Mouse (Mus musculus) liver, adult 2 months (tissue): Measurements from ENCODE around the gene Sgms1. TPM values are rescaled to one million over a fixed set of nuclear protein-coding genes. Genes with fewer than 3 reads are reported as not detected.

ENCODE experiments used
- DNase-seq: peaks from one replicate; pipeline ENCODE4 v3.0.0-alpha.2; 2011; ENCODE audit warnings: low read depth, low spot score; ENCODE audit errors: extremely low read depth
- H3K27ac ChIP-seq: fragments of 200-500 bp; replicated peaks from 2 replicates; pipeline ENCODE4 v1.5.1; 2012; ENCODE audit warnings: low read depth, mild to moderate bottlenecking, control low read depth, inconsistent platforms, low read length; ENCODE audit not compliant: insufficient read depth
- H3K27me3 ChIP-seq: fragments of 200-500 bp; 2 replicates; pipeline ENCODE4 v1.6.1; 2012; ENCODE audit warnings: mild to moderate bottlenecking, moderate library complexity, low read length, inconsistent platforms; ENCODE audit not compliant: control insufficient read depth, insufficient read depth
- H3K36me3 ChIP-seq: fragments of 200-500 bp; 2 replicates; pipeline ENCODE4 v1.6.1; 2012; ENCODE audit warnings: low read length, inconsistent platforms; ENCODE audit not compliant: control insufficient read depth, insufficient read depth
- H3K4me1 ChIP-seq: fragments of 200-500 bp; 2 replicates; pipeline ENCODE4 v1.6.1; 2011; ENCODE audit warnings: low read length; ENCODE audit not compliant: control insufficient read depth, insufficient read depth
- H3K4me3 ChIP-seq: fragments of 200-500 bp; 2 replicates; pipeline ENCODE4 v1.5.1; 2011; ENCODE audit warnings: low read depth, mild to moderate bottlenecking, control low read depth, low read length, moderate library complexity; ENCODE audit not compliant: insufficient read depth
- H3K79me2 ChIP-seq: fragments of 200-500 bp; 2 replicates; pipeline ENCODE4 v1.6.1; 2012; ENCODE audit warnings: inconsistent platforms, mild to moderate bottlenecking, low read length, moderate library complexity; ENCODE audit not compliant: control insufficient read depth, insufficient read depth
- H3K9ac ChIP-seq: fragments of 200-500 bp; 2 replicates; pipeline ENCODE4 v1.6.1; 2012; ENCODE audit warnings: low read depth, mild to moderate bottlenecking, control low read depth, inconsistent platforms, low read length
- CTCF ChIP-seq: fragments of 200-500 bp; IDR thresholded peaks from 2 replicates; pipeline ENCODE4 v1.5.1; 2011; ENCODE audit warnings: low read depth, low read length, control low read depth
- POLR2A ChIP-seq: fragments of 200-500 bp; IDR thresholded peaks from 2 replicates; pipeline ENCODE4 v1.6.1; 2011; ENCODE audit warnings: low read length, control low read depth; ENCODE audit not compliant: insufficient read depth; ENCODE audit errors: extremely low read depth
- WGBS: fragments of 180-500 bp; shearing (Covaris S2); methylation state at CpG from one replicate; pipeline ENCODE4 v1.1.7; 2018; 5-methylcytosine and 5-hydroxymethylcytosine counted together
- polyA plus RNA-seq: library from polyadenylated mRNA; depleted of rRNA; stranded (reverse); fragments of >200 nt; gene quantifications from 2 replicates; pipeline ENCODE4 v1.2.3, GENCODE M21; 2012
- total RNA-seq: library from RNA; depleted of rRNA; stranded (reverse); fragments of >200 nt; gene quantifications from 2 replicates; pipeline ENCODE4 v1.2.3, GENCODE M21; 2014

Gene Sgms1
- total and polyA plus RNA-seq, 2 experiments, result 6.5 to 26.7 TPM

GRCm38 (mm10) chr19:32409603-32410360 lies 20.3 kb upstream of the Sgms1 start:
- DNase-seq, result no peak
- no peaks in the 10 kb centered on the region for H3K36me3 ChIP-seq
- WGBS, result 68% methylated on average over 8 of the region's 8 CpGs
- no peak overlapping the region for H3K4me3 ChIP-seq
- no peaks in the 10 kb centered on the region for H3K79me2 ChIP-seq
- no peak overlapping the region for H3K27ac ChIP-seq
- H3K27me3 ChIP-seq, result no peaks in the 10 kb centered on the region
- H3K9ac ChIP-seq, result no peak overlapping the region
- no peaks in the 10 kb centered on the region for H3K4me1 ChIP-seq
- TF ChIP-seq POLR2A (no peak), CTCF (no peak)

GRCm38 (mm10) chr19:32406717-32407116 lies 17.2 kb upstream of the Sgms1 start:
- Histone ChIP-seq H3K27ac (no peak overlapping the region), H3K9ac (no peak overlapping the region)
- 78% methylated on average over 7 of the region's 7 CpGs for WGBS

GRCm38 (mm10) chr19:32404386-32404785 lies 14.9 kb upstream of the Sgms1 start:
- 79% methylated on average over 5 of the region's 5 CpGs for WGBS
- Histone ChIP-seq H3K9ac (no peak overlapping the region), H3K27ac (no peak overlapping the region), H3K79me2 (no peaks in the 10 kb centered on the region), H3K27me3 (no peaks in the 10 kb centered on the region), H3K4me3 (no peak overlapping the region), H3K36me3 (no peaks in the 10 kb centered on the region), H3K4me1 (no peaks in the 10 kb centered on the region)
- TF ChIP-seq POLR2A, result no peak
- TF ChIP-seq CTCF, result no peak
- no peak for DNase-seq

More at GRCm38 (mm10) chr19:32406717-32407116, 17.2 kb upstream of the Sgms1 start:
- H3K79me2 ChIP-seq, result no peaks in the 10 kb centered on the region
- no peak for TF ChIP-seq CTCF
- no peaks in the 10 kb centered on the region for H3K36me3 ChIP-seq
- no peaks in the 10 kb centered on the region for H3K4me1 ChIP-seq
- no peak overlapping the region for H3K4me3 ChIP-seq
- DNase-seq, result no peak
- no peaks in the 10 kb centered on the region for H3K27me3 ChIP-seq

- Histone ChIP-seq H3K27ac (no peak overlapping the region), H3K27me3 (no peaks in the 10 kb centered on the region), H3K4me1 (no peaks in the 10 kb centered on the region), H3K79me2 (no peaks in the 10 kb centered on the region), H3K36me3 (no peaks in the 10 kb centered on the region), H3K9ac (no peak overlapping the region), H3K4me3 (no peak overlapping the region)
- DNase-seq, result no peak
- TF ChIP-seq CTCF, result no peak
- TF ChIP-seq POLR2A, result no peak
- 92% methylated on average over 5 of the region's 5 CpGs for WGBS
Observed at GRCm38 (mm10) chr19:32403834-32404233, 14.3 kb upstream of the Sgms1 start.

- Histone ChIP-seq H3K36me3 (no peaks in the 10 kb centered on the region), H3K79me2 (no peaks in the 10 kb centered on the region), H3K4me3 (no peak overlapping the region), H3K27ac (no peak overlapping the region), H3K27me3 (no peaks in the 10 kb centered on the region), H3K4me1 (no peaks in the 10 kb centered on the region), H3K9ac (no peak overlapping the region)
- TF ChIP-seq CTCF, result no peak
- no peak for TF ChIP-seq POLR2A
- DNase-seq, result no peak
- 84% methylated on average over 5 of the region's 5 CpGs for WGBS
Observed at GRCm38 (mm10) chr19:32398491-32398890, 9.0 kb upstream of the Sgms1 start.

GRCm38 (mm10) chr19:32396303-32396702 lies 6.8 kb upstream of the Sgms1 start:
- no peak for TF ChIP-seq POLR2A

More at GRCm38 (mm10) chr19:32396303-32396702, 6.8 kb upstream of the Sgms1 start:
- WGBS, result 78% methylated on average over 6 of the region's 6 CpGs
- H3K9ac ChIP-seq, result no peak overlapping the region
- H3K4me1 ChIP-seq, result no peaks in the 10 kb centered on the region
- no peak overlapping the region for H3K27ac ChIP-seq
- H3K36me3 ChIP-seq, result no peaks in the 10 kb centered on the region
- no peak for DNase-seq
- H3K79me2 ChIP-seq, result no peaks in the 10 kb centered on the region
- H3K4me3 ChIP-seq, result no peak overlapping the region
- H3K27me3 ChIP-seq, result no peaks in the 10 kb centered on the region
